Mouse (Mus musculus) ES-Bruce4 (cell line): ENCODE measurements around the gene Akap10.

ENCODE experiments used
- CTCF ChIP-seq: IDR thresholded peaks from one replicate; pipeline ENCODE4 v1.8.1; 2011; ENCODE audit warnings: low read depth, low read length
- EP300 ChIP-seq: IDR thresholded peaks from 2 replicates; pipeline ENCODE4 v1.6.1; 2011; ENCODE audit warnings: low read depth, low read length; ENCODE audit not compliant: insufficient read depth
- POLR2A ChIP-seq: IDR thresholded peaks from one replicate; pipeline ENCODE4 v1.8.1; 2011; ENCODE audit warnings: low read length; ENCODE audit not compliant: insufficient read depth

- TF ChIP-seq CTCF (no peak), POLR2A (no peak), EP300 (no peak)
Measured at GRCm38 (mm10) chr11:61960096-61960495, 30.0 kb upstream of the Akap10 start.
